Mouse (Mus musculus): Measurements from ENCODE around the gene Gas7. TPM values are rescaled to one million over a fixed set of nuclear protein-coding genes. Genes with fewer than 3 reads are reported as not detected.

The Gas7 gene
- polyA plus RNA-seq, 1 experiment = 14.3 TPM

DNA sequence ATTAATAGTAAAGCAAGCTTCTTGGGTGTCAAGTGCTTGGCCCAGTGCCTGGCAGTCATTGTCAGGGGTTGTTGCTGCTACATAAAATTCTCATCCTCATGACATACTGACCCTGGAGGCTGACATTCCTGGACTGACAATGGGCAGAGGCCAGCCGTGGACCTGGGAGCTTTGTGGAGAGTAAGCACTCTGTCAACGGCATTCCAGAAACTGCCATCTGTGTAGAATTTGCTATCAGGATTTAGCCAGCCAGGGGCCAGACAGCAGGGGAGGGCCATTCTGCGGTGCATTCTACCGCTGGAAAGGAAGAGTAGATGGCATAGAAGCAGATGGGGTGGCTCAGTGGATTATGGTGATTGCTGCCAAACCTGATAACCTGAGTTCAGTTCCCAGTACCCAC lies 106.4 kb downstream of the Gas7 start:
- TF ChIP-seq POLR2A (IDR thresholded peaks at IDR 0.05; ENCODE audit: borderline replicate concordance, extremely low read depth, low read depth, low read length) = no peak
- TF ChIP-seq CTCF (IDR thresholded peaks at IDR 0.05; ENCODE audit: insufficient read depth, low read length) = no peak
- no peak for DNase-seq
- Histone ChIP-seq H3K4me1 (ENCODE audit: control insufficient read depth, insufficient read depth, low read length) (peaks cover 11% of the 10 kb centered on the region), H3K4me3 (replicated peaks; ENCODE audit: extremely low read depth, low read depth, low read length) (no peak overlapping the region)
- 61% methylated on average over 4 of the region's 4 CpGs for whole genome bisulfite sequencing

DNA sequence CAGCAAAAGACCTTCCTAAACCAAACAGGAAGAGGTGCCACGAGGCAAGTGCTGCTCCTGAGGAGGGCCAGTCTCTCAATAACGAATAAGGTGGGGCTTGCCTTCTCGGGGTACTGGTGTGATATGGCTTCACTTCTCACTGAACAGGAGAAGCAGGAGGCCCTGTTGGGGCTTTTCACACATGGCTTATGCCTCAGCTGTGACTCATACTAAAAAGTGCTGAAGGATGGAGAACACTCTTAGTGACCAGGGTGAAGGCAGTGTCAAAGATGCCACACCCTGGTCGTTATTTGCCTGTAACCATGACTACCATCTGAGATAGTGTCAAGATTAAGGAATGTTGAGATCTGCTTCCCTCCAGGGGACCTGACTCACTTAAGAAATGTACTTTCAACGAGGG lies 107.9 kb downstream of the Gas7 start:
- TF ChIP-seq CTCF (IDR thresholded peaks at IDR 0.05; ENCODE audit: insufficient read depth, low read length) = no peak
- no peak for TF ChIP-seq POLR2A (IDR thresholded peaks at IDR 0.05; ENCODE audit: borderline replicate concordance, extremely low read depth, low read depth, low read length)
- peaks cover 11% of the 10 kb centered on the region for H3K4me1 ChIP-seq (ENCODE audit: control insufficient read depth, insufficient read depth, low read length)
- WGBS = 15% methylated on average over 5 of the region's 5 CpGs
- DNase-seq = no peak
- H3K4me3 ChIP-seq (replicated peaks; ENCODE audit: extremely low read depth, low read depth, low read length) = no peak overlapping the region

DNA sequence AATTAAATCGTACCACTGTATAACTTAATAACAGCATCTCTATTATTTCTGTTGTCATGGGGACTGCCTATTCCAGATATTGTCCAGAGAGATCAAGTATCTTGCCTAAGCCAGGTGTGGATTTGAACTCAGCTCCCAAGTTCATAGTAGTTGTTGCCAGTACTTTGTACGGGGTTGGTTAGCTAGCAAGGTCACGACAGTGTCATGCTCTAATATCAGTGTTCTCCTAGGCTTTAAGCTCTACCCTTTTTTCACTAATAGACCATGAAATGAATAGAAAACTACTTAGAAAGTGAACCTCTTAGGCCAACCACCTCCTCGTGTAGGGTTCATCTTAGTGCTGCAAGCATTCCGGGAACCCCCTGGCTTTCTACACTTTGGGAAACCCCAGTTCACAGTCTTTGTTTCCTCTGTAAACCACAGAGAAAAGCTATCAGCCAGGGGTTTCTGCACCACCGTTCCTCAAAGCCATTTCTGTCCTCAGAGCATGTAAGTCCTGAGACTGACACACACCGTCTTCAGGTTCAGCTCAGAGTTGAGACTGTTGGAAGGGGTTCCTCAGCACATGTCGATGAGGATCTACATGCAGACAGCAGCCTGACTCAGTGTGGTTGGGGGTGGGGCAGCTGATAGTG lies 108.9 kb downstream of the Gas7 start:
- no peak overlapping the region for H3K4me3 ChIP-seq (replicated peaks; ENCODE audit: extremely low read depth, low read depth, low read length)

DNA sequence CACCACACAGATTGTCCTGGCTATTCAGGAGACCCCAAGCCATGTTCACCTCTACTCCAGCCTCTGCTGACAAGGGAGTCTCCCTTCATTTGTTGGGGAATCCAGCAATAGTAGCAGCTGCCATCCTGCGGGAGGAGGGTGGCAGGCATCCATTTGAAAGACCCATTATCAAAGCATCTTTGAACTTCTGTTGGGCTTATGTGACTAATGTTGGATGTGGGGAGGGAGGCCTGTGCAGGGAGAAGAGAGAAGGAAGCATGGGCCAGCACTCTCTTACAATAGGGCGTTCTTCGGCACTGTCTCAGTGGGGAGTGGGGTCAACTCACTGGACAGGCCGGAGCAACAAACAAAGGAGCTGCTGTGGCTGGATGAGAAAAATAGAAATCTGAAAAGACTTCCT lies 110.3 kb downstream of the Gas7 start:
- no peak for TF ChIP-seq POLR2A (IDR thresholded peaks at IDR 0.05; ENCODE audit: borderline replicate concordance, extremely low read depth, low read depth, low read length)
- TF ChIP-seq CTCF (IDR thresholded peaks at IDR 0.05; ENCODE audit: insufficient read depth, low read length) = no peak
- 92% methylated on average over 4 of the region's 4 CpGs for WGBS
- no peaks in the 10 kb centered on the region; the same call in 1 of the 2 replicates for H3K4me1 ChIP-seq (ENCODE audit: control insufficient read depth, insufficient read depth, low read length)
- DNase-seq = no peak
- H3K4me3 ChIP-seq (replicated peaks; ENCODE audit: extremely low read depth, low read depth, low read length) = no peak overlapping the region

More for the DNA sequence above, 108.9 kb downstream of the Gas7 start:
- WGBS = 78% methylated on average over 8 of the region's 8 CpGs
- peaks cover 9% of the 10 kb centered on the region for H3K4me1 ChIP-seq (ENCODE audit: control insufficient read depth, insufficient read depth, low read length)
- DNase-seq = no peak
- TF ChIP-seq CTCF (IDR thresholded peaks at IDR 0.05; ENCODE audit: insufficient read depth, low read length) (no peak), POLR2A (IDR thresholded peaks at IDR 0.05; ENCODE audit: borderline replicate concordance, extremely low read depth, low read depth, low read length) (no peak)

DNA sequence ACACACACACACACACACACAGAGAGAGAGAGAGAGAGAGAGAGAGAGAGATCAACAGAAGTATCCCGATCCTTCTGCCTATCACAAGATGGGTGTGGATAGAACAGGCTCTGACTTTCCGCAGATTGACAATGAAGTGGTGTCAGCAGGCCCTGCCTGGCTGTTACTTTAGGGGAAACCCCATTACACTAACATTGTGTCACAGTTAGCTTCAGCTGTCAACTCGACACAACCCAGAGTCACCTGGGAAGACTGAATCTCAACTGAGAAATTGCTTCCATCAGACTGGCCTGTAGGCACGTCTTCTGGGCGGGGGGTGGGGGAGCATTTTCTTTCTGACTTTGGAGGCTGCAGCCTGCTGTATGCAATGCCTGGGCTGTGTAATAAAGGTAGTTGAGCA lies 111.5 kb downstream of the Gas7 start:
- no peak for TF ChIP-seq CTCF (IDR thresholded peaks at IDR 0.05; ENCODE audit: insufficient read depth, low read length)
- no peak for TF ChIP-seq POLR2A (IDR thresholded peaks at IDR 0.05; ENCODE audit: borderline replicate concordance, extremely low read depth, low read depth, low read length)
- DNase-seq = no peak
- WGBS = 77% methylated on average over 5 of the region's 5 CpGs
- H3K4me3 ChIP-seq (replicated peaks; ENCODE audit: extremely low read depth, low read depth, low read length) = no peak overlapping the region
- H3K4me1 ChIP-seq (ENCODE audit: control insufficient read depth, insufficient read depth, low read length) = no peaks in the 10 kb centered on the region; the same call in 1 of the 2 replicates

DNA sequence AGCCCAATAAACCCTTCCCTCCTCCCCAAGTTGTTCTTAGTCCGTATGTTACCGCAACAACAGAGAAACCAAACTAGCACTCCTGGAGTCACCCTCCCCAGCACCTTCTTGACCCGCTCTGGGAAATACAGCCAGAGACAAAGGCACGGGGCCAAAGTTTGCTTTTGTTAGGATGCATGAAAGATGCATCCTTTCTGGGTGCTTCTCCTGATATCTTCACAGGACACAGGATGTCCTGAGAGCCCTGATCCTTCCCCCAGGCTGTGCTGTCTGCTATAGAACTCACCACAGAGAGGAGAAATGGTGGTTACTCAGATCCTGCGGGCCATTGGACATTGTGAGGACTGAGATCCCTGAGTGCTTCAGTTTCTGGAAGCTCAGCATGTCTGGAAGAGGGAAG lies 111.9 kb downstream of the Gas7 start:
- WGBS = 66% methylated on average over 5 of the region's 5 CpGs
- H3K4me1 ChIP-seq (ENCODE audit: control insufficient read depth, insufficient read depth, low read length) = no peaks in the 10 kb centered on the region; the same call in 1 of the 2 replicates
- no peak for DNase-seq
- TF ChIP-seq CTCF (IDR thresholded peaks at IDR 0.05; ENCODE audit: insufficient read depth, low read length) (no peak), POLR2A (IDR thresholded peaks at IDR 0.05; ENCODE audit: borderline replicate concordance, extremely low read depth, low read depth, low read length) (no peak)
- H3K4me3 ChIP-seq (replicated peaks; ENCODE audit: extremely low read depth, low read depth, low read length) = no peak overlapping the region

DNA sequence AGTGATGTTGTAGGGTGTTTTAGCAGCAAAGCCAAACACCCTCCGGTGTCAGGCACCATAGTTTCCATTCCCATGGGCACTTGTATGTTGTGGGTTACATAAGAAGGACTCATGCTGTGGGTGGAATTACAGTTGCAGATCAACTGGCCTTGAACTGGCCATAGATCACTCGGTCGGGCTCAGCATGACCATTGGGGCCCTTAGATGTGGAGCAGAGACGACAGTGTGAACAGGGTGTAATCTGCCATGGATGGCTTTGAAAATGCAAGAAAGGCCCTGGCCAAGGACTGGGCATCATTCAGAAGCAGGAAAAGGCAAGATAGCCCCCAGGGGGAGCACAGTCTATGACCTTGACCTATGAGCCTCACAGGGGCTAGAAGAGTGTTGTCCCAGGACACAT lies 112.8 kb downstream of the Gas7 start:
- no peak for DNase-seq
- Histone ChIP-seq H3K4me1 (ENCODE audit: control insufficient read depth, insufficient read depth, low read length) (no peaks in the 10 kb centered on the region), H3K4me3 (replicated peaks; ENCODE audit: extremely low read depth, low read depth, low read length) (no peak overlapping the region)
- WGBS = 96% methylated on average over 4 of the region's 4 CpGs
- TF ChIP-seq POLR2A (IDR thresholded peaks at IDR 0.05; ENCODE audit: borderline replicate concordance, extremely low read depth, low read depth, low read length) (no peak), CTCF (IDR thresholded peaks at IDR 0.05; ENCODE audit: insufficient read depth, low read length) (no peak)

DNA sequence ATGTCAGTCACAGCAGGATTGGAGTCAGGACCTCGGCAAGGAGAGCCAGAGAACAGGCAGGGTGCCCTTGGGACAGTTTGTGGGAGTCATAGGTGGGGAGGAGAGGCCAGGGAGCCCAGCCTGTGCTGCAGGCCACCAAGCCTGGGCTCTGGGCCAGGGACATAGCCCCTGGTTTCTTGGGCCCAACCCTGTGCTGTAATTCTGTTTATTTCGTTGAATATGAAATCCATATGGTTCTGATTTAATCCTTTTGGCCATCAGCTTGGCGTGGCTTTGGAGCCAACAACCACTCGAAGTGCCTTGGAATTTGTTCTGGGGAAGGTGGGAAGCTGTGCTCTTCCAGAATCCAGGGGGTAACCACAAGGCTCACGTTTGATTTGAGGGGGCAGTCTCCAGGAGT lies 113.6 kb downstream of the Gas7 start:
- DNase-seq = no peak
- Histone ChIP-seq H3K4me1 (ENCODE audit: control insufficient read depth, insufficient read depth, low read length) (no peaks in the 10 kb centered on the region), H3K4me3 (replicated peaks; ENCODE audit: extremely low read depth, low read depth, low read length) (no peak overlapping the region)
- WGBS = 76% methylated on average over 5 of the region's 5 CpGs
- TF ChIP-seq CTCF (IDR thresholded peaks at IDR 0.05; ENCODE audit: insufficient read depth, low read length) (no peak), POLR2A (IDR thresholded peaks at IDR 0.05; ENCODE audit: borderline replicate concordance, extremely low read depth, low read depth, low read length) (no peak)

DNA sequence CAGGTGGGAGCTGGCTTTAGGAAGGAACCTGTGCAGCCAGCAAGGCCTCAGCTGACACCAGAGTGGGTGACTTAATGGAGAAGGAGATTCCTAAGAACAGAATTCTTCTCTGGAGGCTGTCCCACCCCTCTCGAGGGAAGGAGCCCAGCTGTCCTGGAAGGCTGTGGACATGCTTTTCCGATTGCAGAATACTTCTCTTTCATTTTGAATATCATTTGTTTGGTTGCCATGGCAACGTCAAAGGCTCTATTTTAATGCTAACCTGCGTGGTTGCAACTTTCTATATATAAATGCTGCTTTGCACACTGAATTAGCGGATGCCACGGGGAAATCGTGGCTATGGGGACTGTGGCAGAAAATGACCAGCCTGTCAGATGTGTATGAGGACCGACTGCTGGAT lies 115.7 kb downstream of the Gas7 start:
- TF ChIP-seq POLR2A (IDR thresholded peaks at IDR 0.05; ENCODE audit: borderline replicate concordance, extremely low read depth, low read depth, low read length) (no peak), CTCF (IDR thresholded peaks at IDR 0.05; ENCODE audit: insufficient read depth, low read length) (no peak)
- peaks cover 2% of the 10 kb centered on the region; the same call in 1 of the 2 replicates for H3K4me1 ChIP-seq (ENCODE audit: control insufficient read depth, insufficient read depth, low read length)
- H3K4me3 ChIP-seq (replicated peaks; ENCODE audit: extremely low read depth, low read depth, low read length) = no peak overlapping the region
- DNase-seq = no peak
- WGBS = 48% methylated on average over 8 of the region's 8 CpGs

DNA sequence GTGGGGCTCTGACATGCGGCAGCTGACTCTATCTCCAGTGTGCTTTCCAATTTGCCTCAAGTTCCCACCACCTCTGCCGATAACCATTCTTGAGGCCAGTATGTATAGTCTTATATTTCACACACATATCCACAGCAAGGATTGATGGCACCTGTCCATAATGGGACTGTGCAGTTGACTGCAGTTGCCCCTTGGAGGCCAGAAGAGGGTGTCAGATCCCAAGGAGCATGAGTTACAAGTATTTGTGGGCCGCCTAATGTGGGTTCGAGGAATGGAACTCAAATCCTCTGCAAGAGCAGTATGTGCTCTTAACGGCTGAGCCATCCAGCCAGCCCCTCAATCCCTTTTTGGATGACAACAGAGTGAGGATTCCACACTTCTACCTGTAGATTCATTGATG lies 119.1 kb downstream of the Gas7 start:
- DNase-seq = no peak
- no peak overlapping the region for H3K4me3 ChIP-seq (replicated peaks; ENCODE audit: extremely low read depth, low read depth, low read length)
- 86% methylated on average over 5 of the region's 5 CpGs for WGBS
- TF ChIP-seq CTCF (IDR thresholded peaks at IDR 0.05; ENCODE audit: insufficient read depth, low read length) (no peak), POLR2A (IDR thresholded peaks at IDR 0.05; ENCODE audit: borderline replicate concordance, extremely low read depth, low read depth, low read length) (no peak)
- peaks cover 2% of the 10 kb centered on the region; the same call in 1 of the 2 replicates for H3K4me1 ChIP-seq (ENCODE audit: control insufficient read depth, insufficient read depth, low read length)

All from lung, adult 2 months (tissue).